Mouse (Mus musculus) retina, postnatal 7 days (tissue): Measurements from ENCODE around the gene Tepp.
A peak's percentile ranks its signal among the peaks of the same experiment; 100 is the strongest.

Source experiments
- DNase-seq: peaks from one replicate; pipeline ENCODE4 v3.0.0-alpha.2; 2012; ENCODE audit warnings: low read depth, low spot score

Tepp gene

DNA sequence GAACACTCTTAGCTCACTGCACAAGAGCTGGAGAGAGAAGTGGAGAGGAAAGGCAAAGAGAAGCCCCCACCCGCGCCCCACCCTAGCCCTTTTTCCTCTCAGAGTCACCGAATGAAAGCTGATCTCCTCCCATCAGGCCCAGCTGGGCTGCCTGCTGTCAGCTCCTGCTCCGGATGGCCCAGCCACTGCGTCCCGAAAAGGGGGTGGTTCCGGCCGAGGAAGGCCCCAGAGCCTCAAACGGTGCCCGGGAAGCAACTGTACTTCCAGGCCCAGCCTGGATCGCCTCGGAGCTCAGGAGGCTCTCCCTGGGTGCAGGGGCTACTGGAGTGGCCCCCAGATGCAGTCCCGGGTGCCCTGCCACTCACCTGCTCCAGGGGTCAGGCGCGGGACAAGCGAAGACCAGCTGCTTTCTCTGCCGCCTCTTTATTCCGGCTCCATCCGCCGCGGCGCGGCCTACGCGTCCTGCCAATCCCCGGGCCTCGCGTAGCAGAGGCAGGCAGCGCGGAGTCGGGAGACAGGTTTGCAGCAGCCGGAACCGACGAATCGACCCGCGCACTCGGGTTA, 20.9 kb downstream of the Tepp start:
- DNase-seq, result no peak

DNA sequence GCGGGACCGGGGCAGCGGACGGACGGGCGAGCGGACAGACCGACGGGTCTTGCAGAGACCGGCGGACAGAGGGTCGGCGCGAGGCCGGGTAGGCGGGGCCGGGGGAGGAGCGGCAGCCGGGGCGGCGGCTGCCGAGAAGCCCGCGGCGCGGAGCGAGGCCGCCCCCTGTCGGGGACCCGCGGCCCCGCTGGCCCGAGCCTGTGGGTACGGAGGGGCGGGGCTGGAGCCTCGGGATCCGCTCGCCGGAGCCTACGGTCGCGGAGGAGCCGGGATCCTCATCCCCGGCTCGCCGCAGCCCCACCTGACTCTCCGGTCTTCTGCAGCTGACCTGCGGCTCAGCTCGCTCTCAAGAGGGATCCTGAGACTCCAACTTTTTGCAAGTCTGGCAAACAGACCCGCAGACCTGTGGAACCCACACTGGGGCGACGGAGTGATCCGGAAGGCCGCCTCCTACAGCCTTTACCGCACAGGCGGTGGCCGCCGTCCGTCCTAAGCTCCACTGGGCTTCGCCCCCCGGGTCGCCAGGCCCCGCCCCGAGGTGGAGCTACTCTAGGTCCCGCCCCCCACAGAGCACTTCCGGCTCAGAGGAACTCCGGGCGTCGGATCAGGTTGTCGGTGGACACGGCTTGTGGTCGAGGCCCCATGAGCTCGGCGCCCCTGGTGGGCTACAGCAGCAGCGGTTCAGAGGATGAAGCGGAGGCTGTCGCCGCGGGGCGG, 21.5 kb downstream of the Tepp start, which contains the start of the genes Zfp319 and Usb1:
Gene Zfp319, minus strand, starts transcription at position 231 of the 717 bp plus-strand sequence.
Gene Usb1, plus strand, starts transcription at position 565 of the 717 bp plus-strand sequence.
- peak; percentile 93 for DNase-seq

DNA sequence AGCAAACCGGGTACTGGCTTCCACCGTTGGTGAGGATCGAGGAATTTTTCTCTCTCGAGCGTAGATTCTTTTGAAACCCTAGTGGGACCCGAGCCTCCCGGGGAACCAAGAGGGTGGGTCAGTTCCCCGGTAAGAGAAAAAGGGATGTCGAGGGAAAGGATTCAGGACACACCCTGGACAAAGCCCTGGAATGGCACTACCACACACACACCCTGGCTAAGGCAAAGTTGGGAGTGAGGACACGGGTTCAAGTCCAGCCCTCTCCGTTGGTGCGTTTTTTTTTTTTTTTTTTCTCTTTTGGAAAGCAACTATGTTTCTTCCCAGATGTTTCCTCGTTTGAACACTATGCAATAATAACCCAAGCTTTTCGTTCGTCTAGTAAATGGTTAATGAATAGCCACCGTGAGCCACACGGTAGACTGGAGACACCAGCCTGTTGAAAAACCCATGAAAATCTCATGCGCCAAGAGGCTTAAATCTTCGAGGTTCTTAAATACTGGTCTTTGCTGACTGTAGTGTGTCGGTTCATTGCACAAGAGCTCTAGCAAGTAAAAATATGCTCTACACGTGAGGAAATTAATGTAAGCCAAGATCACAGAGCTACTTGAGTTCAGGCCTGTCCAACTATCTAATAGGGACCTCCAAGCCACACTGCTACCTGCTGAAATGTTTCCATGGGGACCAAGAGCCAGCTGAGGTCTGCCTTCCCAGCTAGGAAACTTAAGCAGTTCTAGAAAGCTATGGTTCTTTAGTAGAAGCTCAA, 22.3 kb downstream of the Tepp start:
- no peak for DNase-seq

DNA sequence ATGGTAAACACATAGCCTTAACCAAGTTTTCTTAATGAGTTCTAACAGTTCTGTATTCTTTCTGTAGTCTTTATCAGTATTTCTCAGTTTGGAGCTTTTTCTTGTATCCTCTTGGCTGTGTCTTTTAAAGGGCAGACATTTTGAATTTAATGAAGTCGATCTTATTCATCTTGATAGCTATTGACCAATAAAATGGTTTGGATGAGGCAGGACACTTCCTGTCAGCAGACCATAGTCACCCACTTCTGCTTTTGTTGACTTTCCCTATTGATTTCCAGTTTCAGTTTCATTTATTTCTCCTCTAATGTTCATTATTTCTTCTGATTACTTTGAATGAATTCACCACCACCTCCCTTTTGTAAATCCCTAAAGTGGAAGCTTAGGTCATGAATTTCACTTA, 25.3 kb downstream of the Tepp start:
- DNase-seq, result no peak

DNA sequence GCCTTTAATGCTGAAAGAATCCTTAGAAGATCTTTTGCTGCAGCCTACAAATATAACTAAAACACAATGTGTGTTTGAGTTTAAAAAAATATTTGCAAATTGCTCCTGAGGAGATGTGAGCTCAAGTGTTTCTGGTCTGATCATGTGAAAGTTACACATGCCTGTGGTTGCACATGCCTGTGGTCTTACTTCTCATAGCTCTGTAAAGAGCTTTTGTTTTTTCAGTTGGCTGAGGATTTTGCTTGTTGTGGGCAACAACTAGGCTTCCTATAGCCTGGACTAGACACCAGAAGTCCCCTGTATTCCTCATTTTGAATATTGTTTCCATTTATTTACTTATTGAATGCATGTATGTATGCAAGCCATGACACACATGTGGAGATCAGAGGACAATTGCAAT, 26.0 kb downstream of the Tepp start:
- DNase-seq, result no peak

DNA sequence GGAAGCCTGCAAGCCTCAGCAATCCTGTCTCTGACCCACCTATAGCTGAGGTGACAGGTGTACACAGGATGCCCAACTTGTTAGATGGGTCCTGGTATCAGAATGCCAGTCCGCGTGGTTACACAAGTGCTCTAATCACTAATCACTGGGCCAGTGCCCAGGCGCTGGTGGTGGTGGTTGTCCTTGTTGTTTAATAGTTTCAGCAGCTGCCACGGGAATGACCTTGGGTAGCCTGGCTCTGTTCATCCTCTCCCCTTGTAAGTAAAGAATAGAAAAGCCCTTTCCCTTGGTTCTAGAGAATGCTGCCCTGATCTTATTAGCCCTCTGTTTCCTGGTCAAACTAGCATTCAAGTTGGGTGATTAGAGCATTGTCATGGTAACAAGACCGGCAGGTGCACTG, 31.4 kb downstream of the Tepp start:
- no peak for DNase-seq

DNA sequence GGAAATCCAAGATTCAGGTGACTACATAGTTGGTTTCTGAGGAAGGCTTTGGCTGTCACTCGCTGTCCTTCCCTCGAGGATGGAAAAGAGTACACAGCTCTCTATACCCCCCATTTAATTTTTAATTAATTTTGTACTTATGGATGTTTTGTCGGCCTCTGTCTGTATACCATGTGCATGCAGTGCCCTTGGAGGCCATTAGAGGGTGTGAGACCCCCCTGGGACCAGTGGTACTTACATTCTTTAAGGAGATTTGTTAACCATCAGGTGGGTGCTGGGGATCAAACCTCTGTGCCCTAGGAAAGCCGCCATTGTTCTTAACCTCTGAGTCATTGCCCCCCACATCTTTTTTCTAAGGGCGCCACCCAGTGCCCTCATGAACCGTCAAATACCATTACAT, 34.3 kb downstream of the Tepp start:
- DNase-seq, result no peak

DNA sequence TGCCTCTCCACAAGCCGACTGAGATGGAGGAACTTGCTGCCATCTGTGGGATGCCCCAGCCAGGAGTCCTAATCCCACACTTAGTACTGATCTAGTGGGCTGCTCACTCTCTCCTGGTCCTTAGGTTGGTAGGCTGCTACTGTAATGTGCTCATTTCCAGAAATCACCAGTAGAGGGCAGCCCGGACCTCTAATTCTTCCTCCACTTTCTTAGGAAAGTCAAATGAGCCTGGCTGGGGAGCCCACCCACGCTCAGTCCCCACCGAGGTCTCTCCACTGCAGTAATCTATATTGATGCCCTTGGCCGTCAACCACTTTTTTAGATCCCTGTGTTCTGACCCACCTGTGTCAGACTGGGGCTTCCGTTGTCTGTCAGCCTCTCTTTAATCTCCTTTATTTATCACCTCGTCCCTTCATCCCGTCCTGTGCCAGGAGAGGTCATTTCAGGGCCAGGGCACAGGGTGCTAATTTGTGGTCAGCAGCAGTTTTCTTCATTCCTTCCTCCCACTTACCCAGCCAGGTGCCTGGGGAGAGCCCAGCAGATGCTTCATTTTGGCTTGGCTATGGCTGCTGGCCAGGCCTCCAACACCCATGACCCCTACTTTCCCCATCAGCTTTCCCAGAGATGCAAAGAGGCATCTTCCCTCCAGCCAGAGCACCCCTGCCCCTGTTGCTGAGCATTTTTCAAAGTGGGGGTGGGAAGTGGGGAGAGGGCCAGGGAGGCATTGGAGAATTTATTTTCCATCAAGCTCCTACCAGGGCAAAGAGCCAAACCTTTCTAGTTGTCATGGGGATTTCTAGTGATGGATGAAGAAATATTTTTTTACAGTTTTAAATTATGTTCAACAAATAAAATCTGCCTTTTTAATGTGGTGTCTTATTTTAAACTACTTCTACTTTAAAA, 36.5 kb downstream of the Tepp start:
- DNase-seq, result peak; percentile 72

DNA sequence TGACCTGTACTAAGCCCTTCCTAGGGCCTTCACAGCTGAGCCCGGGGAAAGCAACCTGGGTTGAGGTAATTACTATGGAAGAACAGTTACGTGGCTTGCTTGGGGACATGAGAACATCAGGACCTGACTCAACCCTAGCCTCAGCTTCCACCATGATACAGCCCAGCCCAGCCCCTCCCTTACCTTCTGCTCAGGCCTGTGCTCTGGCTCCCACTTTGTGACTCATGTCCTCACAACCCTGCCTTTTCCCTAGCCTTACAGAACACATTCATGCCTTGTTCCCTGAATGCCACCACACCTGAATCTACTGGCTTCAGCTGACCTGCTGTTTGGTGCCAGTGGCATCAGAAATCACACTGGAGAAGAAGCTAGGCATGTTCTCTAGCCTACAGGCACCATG, 38.0 kb downstream of the Tepp start:
- no peak for DNase-seq

DNA sequence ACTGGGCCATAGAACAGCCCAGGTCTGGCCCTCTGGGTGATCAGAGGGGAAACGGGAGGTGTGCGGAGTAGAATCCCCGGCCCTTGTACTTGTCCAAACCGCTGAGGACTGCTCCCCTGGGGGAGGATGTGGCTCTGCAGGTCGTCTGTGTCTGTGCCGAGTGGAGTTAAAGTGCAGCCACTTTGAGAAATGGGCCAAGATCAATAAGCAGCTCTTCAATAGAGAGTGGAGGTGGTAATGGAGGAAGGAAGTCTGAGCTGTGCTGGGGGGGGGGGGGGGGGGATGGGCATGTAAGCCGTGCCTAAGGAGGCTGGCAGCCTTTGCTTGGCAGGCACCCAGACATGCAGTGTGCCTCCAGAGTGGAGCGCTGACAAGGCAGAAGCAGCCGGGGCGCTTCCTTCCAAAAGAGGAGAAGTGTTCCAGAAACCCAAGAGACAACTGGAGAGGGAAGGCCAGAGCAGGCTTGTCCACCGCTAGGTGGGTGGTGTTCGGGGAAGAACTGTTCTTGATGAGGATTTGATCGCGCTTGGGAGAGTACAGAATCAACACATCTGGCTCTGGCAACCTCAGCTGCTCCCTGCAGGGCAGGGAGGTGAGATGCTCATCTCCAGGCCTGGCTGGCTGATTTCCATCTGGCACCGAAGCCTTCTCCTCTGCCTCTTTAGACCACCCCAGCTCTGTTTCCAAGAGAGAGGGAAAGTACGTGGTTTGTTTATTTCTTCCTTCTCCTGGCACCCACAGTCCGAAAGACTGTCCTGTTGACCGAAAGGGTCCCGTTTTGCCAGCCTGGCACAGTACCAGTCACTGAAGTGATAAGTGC, 38.7 kb downstream of the Tepp start:
- no peak for DNase-seq

DNA sequence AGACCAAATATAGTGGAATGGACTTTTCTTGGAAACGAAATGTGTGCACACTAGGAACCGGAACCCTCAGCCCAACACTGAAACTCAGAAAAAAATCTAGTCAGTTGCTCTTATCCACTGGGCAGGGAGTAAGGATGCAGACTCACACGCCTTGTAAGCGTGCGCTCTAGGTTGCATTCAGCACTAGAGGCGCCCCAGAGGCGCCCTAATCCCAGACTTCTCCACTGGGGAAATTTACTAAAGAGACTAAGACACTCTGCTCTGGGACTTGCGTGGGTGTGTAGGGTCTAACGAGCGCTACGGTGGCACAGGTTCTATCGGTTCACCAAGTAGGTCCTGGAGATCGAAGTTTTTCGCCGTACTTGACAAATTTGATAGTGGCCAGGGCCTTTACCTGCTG, 41.1 kb downstream of the Tepp start:
- no peak for DNase-seq

DNA sequence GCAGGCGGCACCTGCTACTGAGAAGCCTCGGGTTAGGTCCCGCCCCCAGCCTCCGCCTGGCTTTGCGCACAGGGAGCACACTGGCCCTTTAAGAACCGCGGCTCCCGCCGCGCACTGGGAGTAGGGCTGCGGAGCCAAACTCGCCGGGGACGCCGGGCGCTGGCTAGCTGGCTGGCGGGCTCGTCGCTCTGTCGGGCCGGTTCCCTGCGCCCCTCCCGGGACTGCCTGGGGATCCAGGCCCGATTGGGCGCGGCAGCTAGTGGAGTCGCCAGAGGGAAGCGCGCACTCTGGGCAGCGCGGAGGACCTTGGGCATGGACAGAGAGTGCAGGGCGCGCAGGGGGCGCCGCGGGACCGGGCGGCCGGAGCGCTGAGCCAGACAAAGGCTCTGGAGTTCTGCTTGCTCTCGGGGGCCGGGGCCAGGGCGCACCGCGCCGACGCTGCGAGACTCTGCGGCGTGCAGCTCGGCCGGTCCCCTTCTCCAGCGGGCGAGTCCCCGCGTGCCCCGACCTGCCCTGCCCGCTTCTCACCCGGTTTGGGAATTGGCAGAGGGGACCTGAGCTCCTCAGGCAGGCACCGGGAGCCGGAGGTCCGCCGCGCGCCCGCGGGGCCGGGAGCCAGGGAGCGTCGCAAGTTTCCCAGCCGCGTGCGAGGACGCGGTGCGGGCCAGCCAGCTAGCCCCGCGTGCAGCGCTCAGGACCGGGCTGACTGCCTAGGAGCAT, 41.9 kb downstream of the Tepp start, which contains the start of gene Mmp15:
Gene Mmp15, plus strand, starts transcription at position 118 of the 720 bp plus-strand sequence.
- DNase-seq, result no peak

DNA sequence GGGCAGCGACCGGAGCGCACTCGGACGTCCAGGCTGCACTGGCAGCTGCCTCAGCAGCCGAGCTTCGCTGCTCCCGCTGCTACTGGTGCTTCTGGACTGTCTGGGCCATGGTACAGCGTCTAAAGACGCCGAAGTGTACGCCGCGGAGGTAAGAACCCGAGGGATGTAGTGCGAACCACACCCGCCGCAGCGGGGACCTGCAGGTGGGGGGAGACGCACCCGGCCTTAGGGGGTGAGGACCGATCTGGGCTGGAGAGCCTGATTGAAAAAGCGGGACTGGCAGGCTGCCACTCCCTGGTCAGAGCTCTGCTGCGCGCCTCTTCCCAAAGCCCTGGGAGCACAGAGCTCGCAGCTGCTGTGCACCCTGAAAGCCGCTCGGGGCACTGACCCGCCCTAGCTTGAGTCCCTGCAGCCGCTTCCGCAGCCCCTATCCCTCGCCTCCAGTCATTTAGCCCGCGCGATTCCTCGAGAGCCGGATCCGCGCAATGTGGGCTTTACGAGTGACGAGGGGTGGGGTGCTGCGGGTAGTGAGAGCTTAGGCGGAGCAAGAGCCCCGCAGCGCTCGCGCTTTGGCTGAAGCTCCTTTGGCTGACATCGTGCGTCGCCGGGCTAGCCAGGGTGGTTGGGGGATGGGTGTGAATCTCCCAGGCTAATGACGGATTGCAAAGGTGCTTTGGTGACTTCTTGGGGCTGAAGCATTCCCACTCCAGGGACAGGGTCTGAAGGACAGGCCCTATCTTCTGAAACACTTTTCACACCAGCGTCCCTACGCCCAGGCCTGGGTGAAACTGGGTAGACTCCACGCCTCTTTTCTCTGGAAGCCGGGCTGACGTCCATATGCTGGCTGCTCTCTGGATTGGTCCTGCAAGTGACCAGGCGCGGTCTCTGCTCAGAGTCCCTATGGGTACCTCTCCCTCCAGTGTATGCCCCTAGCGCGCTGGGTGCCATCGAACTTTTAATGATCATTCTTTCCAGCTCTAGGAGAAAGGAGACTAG, 42.8 kb downstream of the Tepp start:
- peak; percentile 62 for DNase-seq

DNA sequence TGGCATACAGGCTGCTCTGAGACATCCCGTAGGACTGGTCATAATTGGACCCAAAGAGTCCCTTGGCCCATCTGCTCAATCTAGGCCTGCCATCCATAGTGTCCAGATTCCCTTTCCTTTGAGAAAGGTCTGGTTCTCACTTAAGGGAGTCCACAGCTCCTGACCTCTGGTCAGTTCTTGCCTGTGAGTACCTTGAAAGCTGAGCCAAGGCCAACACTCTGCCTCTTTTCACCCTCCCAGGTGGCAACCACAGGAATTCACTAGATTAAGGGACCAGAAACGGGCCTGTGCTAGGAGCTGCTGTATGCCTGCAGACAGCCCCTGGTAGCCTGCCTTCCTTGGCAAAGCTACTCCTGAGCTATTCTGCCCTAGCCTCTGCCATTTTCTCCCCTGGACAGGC, 44.2 kb downstream of the Tepp start:
- DNase-seq, result no peak

DNA sequence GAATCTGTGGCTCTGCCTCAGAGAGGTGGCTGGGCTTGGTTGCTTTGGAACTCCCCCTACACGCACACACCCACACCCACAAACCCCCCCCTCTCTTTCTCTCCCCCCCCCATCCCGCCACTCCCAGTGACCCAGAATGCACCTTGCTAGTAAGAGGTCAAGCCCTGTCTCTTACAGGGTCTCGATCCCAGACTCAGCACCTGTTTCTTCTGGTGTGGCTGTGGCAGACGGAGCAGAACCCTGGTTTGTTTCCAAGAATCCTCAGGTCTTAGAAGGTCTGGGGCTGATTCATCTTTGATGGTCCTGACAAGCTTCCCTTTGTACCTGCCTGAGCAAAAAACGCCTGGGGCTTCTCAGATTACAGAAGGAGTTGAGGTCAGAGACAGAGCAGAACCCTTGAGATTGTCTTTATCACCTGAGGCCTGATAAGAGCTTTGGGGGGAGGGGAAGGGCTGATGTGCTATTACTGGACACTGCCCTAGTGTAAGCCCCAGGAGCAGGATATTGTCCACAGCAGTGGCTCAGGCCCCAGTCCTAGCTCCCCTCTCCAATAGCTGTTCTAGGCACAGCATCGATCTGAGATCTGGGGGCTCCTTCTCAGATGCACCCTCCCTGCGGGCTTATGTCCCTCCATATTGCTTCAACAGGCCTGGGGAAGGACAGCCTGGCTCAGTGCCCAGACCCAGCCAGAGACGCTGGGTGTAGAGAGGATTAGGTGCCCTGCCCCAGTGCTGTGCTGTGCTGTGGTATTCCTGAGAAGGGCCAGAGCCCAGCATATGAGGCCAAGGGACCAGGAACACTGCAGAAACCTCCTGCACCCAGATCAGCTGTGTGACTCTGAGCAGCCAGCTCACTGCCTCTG, 48.4 kb downstream of the Tepp start:
- DNase-seq, result no peak

DNA sequence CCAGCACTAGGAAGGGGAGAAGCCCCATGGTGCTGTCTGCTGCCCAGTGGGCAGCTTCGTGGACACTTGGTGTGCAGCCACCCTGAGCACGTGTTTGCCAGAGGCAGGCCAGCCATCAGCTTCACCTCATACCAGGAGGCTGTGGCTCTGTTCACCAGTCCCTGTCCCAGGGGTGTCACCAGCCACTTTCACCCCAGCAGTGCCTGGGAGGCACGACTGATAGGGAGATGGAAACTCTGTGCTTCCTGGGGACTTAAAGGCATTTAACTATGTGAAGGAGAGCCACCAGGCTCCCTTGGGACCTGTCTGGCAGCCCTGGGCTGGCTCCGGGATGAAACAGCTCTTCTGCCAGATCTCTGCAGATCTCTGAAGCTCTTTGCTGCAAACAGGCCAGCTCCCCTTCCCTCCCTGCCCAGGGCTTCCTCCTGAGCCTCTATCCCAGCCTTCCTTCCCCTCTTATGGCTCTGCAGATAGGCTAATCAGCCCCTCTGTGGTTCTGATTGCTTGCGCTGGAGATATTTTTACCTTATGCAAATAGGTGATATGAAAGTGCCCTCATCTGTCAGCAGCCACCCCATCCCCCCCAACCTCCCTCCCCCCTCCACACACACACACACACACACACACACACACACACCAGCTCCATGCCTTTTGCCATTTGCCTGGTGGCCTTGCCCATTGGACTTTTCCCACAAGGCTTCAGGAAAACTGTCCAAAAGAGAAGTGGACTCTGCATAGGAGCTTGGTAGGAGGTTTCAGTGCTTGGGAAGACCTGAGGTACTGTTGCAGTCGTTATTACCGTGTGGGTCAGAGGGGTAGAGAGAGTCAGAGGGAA, 50.0 kb downstream of the Tepp start:
- DNase-seq, result no peak

DNA sequence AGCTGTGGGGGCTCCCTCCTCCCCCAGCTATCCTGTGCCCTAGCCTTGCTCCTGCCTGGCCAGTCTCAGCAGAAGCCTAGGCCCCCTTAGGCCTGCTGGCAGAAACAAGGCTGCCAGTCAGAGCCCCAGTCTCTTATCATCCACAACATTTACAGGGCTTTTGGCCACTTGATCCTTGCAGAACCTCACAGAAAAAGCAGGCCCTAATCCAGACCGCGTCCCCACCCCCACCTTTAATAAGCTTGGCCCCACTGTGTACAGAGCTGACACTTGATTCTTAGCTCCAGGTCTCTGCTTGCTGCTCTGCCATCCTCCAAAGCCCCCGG, 50.6 kb downstream of the Tepp start:
- no peak for DNase-seq
